Mouse (Mus musculus): ENCODE measurements at regions not wholly inside any gene's neighbourhood (a gene's known extent, or its start where the extent isn't known, plus 50 kb on each side); places are given as distances from the start of the nearest gene placed in this dataset.

GRCm38 (mm10) chr9:94589672-94590071 lies 51.8 kb upstream of the 1190002N15Rik start:
- no peak for DNase-seq

- DNase-seq: no peak
These were observed 64.7 kb upstream of the Slc9a9 start for GRCm38 (mm10) chr9:94604993-94605392.

- no peak for DNase-seq
These were observed 63.3 kb upstream of the Slc9a9 start for GRCm38 (mm10) chr9:94606422-94606821.

GRCm38 (mm10) chr9:94607011-94607749 lies 62.5 kb upstream of the Slc9a9 start:
- no peak for DNase-seq

GRCm38 (mm10) chr9:94607750-94608106 lies 62.0 kb upstream of the Slc9a9 start:
- no peak for DNase-seq

GRCm38 (mm10) chr9:94610101-94610500 lies 59.6 kb upstream of the Slc9a9 start:
- no peak for DNase-seq

GRCm38 (mm10) chr9:94610600-94611337 lies 58.9 kb upstream of the Slc9a9 start:
- DNase-seq: no peak

- DNase-seq: peak in 1 of 2 experiments; percentile 48
These were observed 55.6 kb upstream of the Slc9a9 start for GRCm38 (mm10) chr9:94613891-94614671.

GRCm38 (mm10) chr9:94615205-94615604 lies 54.5 kb upstream of the Slc9a9 start:
- DNase-seq: no peak

GRCm38 (mm10) chr9:94618079-94618786 lies 51.5 kb upstream of the Slc9a9 start:
- no peak for DNase-seq

Measured in lung, postnatal 4 days (tissue).